Mouse (Mus musculus) gastrocnemius, adult 8-10 months (tissue): ENCODE results near the gene Tgfb3. TPM values are rescaled to one million over a fixed set of nuclear protein-coding genes. Genes with fewer than 3 reads are reported as not detected.

Source experiments
- DNase-seq, 2 experiments: peaks; one replicate each; pipeline ENCODE4 v3.0.0; 2022; ENCODE audit warnings: low spot score in 2 of 2
- total RNA-seq, 4 experiments: library from RNA; stranded (reverse); gene quantifications; 2 replicates each; pipeline ENCODE4 v1.2.4; 2022

Gene Tgfb3
- total RNA-seq, 4 experiments from 2014 or later, result 44.0 to 58.3 (median 47.6) TPM

GRCm38 (mm10) chr12:86079202-86079667 is 394 bp upstream of the Tgfb3 start:
- DNase-seq, result peak; percentile 89 to 90

GRCm38 (mm10) chr12:86078176-86078552 is 677 bp downstream of the Tgfb3 start:
- DNase-seq, result no peak

- DNase-seq, result no peak
Measured at GRCm38 (mm10) chr12:86077736-86078135, 1.1 kb downstream of the Tgfb3 start.

- DNase-seq, result no peak
Measured at GRCm38 (mm10) chr12:86077322-86077721, 1.5 kb downstream of the Tgfb3 start.

GRCm38 (mm10) chr12:86076321-86076901 is 2.4 kb downstream of the Tgfb3 start:
- DNase-seq, result peak in 1 of 2 experiments; percentile 45

GRCm38 (mm10) chr12:86075358-86075757 is 3.5 kb downstream of the Tgfb3 start:
- no peak for DNase-seq

- DNase-seq, result no peak
Measured at GRCm38 (mm10) chr12:86074681-86075080, 4.2 kb downstream of the Tgfb3 start.

- DNase-seq, result no peak
Measured at GRCm38 (mm10) chr12:86071432-86071831, 7.4 kb downstream of the Tgfb3 start.

GRCm38 (mm10) chr12:86064796-86065195 is 14.0 kb downstream of the Tgfb3 start:
- DNase-seq, result no peak

- DNase-seq, result no peak
Measured at GRCm38 (mm10) chr12:86059341-86059740, 19.5 kb downstream of the Tgfb3 start.

- no peak for DNase-seq
Measured at GRCm38 (mm10) chr12:86057516-86057915, 21.3 kb downstream of the Tgfb3 start.

- peak; percentile 14 to 31 for DNase-seq
Measured at GRCm38 (mm10) chr12:86056976-86057375, 21.9 kb downstream of the Tgfb3 start.

GRCm38 (mm10) chr12:86055306-86055705 is 23.5 kb downstream of the Tgfb3 start:
- DNase-seq, result no peak

- DNase-seq, result no peak
Measured at GRCm38 (mm10) chr12:86051477-86051876, 27.4 kb downstream of the Tgfb3 start.

GRCm38 (mm10) chr12:86049813-86050212 is 29.0 kb downstream of the Tgfb3 start:
- no peak for DNase-seq

GRCm38 (mm10) chr12:86047376-86047775 is 31.5 kb downstream of the Tgfb3 start:
- no peak for DNase-seq

GRCm38 (mm10) chr12:86046776-86047175 is 32.1 kb downstream of the Tgfb3 start:
- DNase-seq, result no peak

GRCm38 (mm10) chr12:86046141-86046540 is 32.7 kb downstream of the Tgfb3 start:
- DNase-seq, result no peak

- DNase-seq, result no peak
Measured at GRCm38 (mm10) chr12:86039751-86040150, 39.1 kb downstream of the Tgfb3 start.

GRCm38 (mm10) chr12:86039078-86039477 is 39.8 kb downstream of the Tgfb3 start:
- DNase-seq, result no peak

GRCm38 (mm10) chr12:86037235-86037921 is 41.5 kb downstream of the Tgfb3 start:
- no peak for DNase-seq

- DNase-seq, result no peak
Measured at GRCm38 (mm10) chr12:86036368-86037166, 42.3 kb downstream of the Tgfb3 start.
